Mouse (Mus musculus) liver, embryonic 14.5 days (tissue): Measurements from ENCODE around the gene Klf16. TPM values are rescaled to one million over a fixed set of nuclear protein-coding genes. Genes with fewer than 3 reads are reported as not detected.

Experiments
- ATAC-seq: fragments of 200-750 bp; cut with Nextera tagmentation; 2 replicates; pipeline ENCODE4 v1.8.0; 2017; ENCODE audit warnings: moderate number of reproducible peaks, mild to moderate bottlenecking, moderate library complexity; ENCODE audit not compliant: insufficient read depth
- DNase-seq, 3 experiments: peaks; one replicate each; pipeline ENCODE4 v3.0.0-alpha.2; 2012 to 2013; ENCODE audit warnings: low read depth in 3 of 3, low spot score in 3 of 3
- H3K27ac ChIP-seq: fragments of 300-500 bp; sonication (generic); 2 replicates; pipeline ENCODE4 v1.5.1; 2014; ENCODE audit warnings: moderate library complexity, mild to moderate bottlenecking, control low read depth, inconsistent platforms
- H3K27me3 ChIP-seq: fragments of 300-500 bp; sonication (generic); 2 replicates; pipeline ENCODE4 v1.6.1; 2014; ENCODE audit warnings: mild to moderate bottlenecking, low read length, moderate library complexity; ENCODE audit not compliant: control insufficient read depth, insufficient read depth
- H3K36me3 ChIP-seq: fragments of 300-500 bp; sonication (generic); replicated peaks from 2 replicates; pipeline ENCODE4 v1.6.1; 2014; ENCODE audit warnings: low read depth; ENCODE audit not compliant: control insufficient read depth, insufficient read depth
- H3K4me1 ChIP-seq, 2 experiments: fragments of 200-500 bp in 1 of 2; fragments of 300-500 bp in 1 of 2; sonication (generic) in 1 of 2; replicated peaks; 2 replicates each; pipeline ENCODE4 v1.6.1; 2012 to 2014; ENCODE audit warnings: antibody characterized with exemption in 1 of 2, inconsistent platforms in 1 of 2, low read length in 1 of 2; ENCODE audit not compliant: control insufficient read depth in 2 of 2, insufficient read depth in 2 of 2
- H3K4me2 ChIP-seq: fragments of 300-500 bp; sonication (generic); 2 replicates; pipeline ENCODE4 v1.6.1; 2014; ENCODE audit warnings: low read depth, mild to moderate bottlenecking, control low read depth, moderate library complexity
- H3K4me3 ChIP-seq, 2 experiments: fragments of 200-500 bp in 1 of 2; fragments of 300-500 bp in 1 of 2; sonication (generic) in 1 of 2; 2 replicates each; pipeline ENCODE4 v1.5.1; 2012 to 2014; ENCODE audit warnings: low read depth in 2 of 2, low read length in 2 of 2, mild to moderate bottlenecking in 2 of 2, control low read depth in 1 of 2, inconsistent platforms in 1 of 2, moderate library complexity in 1 of 2; ENCODE audit not compliant: insufficient read depth in 1 of 2
- H3K9ac ChIP-seq: fragments of 300-500 bp; sonication (generic); replicated peaks from 2 replicates; pipeline ENCODE4 v1.6.1; 2014; ENCODE audit warnings: mild to moderate bottlenecking, control low read depth, moderate library complexity
- H3K9me3 ChIP-seq: fragments of 300-500 bp; sonication (generic); 2 replicates; pipeline ENCODE4 v1.6.1; 2016; ENCODE audit warnings: low read length, mixed read lengths; ENCODE audit not compliant: control insufficient read depth
- CTCF ChIP-seq: IDR thresholded peaks from 2 replicates; pipeline ENCODE4 v1.5.1; 2016; ENCODE audit warnings: antibody characterized with exemption, low read depth, control low read depth
- EP300 ChIP-seq: IDR thresholded peaks from 2 replicates; pipeline ENCODE4 v1.6.1; 2016; ENCODE audit warnings: antibody characterized with exemption, low read depth
- WGBS: fragments of 180-500 bp; shearing (Covaris S2); extraction: QIAGEN DNeasy Blood & Tissue Kit; methylation state at CpG from one replicate; pipeline ENCODE4 v1.1.7; 2014; ENCODE audit not compliant: insufficient replicate concordance; 5-methylcytosine and 5-hydroxymethylcytosine counted together
- polyA plus RNA-seq, 2 experiments: library from polyadenylated mRNA; depleted of rRNA in 1 of 2; stranded (reverse) in 1 of 2; unstranded in 1 of 2; fragments of >200 nt; fragmentation: Nextera tagmentation in 1 of 2; extraction: Ambion mirVana in 1 of 2; gene quantifications; 2 replicates each; pipeline versions ENCODE4 v1.2.1 to v1.2.3; 2012 to 2014

The Klf16 gene
- polyA plus RNA-seq, 2 experiments = 10.6 to 13.8 TPM

DNA sequence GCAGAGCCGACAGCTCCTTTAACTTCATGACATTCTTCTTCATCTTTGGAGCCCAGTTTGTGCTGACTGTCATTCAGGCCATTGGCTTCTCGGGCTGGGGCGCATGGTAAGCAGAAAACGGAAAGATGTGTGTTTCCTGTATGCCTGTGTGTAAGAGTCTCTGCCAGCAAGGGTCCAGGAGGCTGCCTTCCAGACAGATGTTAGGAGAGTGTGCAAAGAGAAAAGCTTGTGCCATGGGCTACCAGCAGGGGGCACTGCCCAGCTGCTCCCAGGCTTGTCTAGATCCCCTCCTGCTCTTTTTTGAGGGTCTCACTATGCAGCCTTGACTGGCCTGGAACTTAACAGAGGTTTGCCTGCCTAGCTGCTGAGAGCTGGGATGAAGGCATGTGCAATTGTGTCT, 33.9 kb upstream of the Klf16 start:
- DNase-seq (no peak), ATAC-seq (no peak)
- WGBS = 32% methylated on average over 4 of the region's 4 CpGs
- Histone ChIP-seq H3K27me3 (no peaks in the 10 kb centered on the region), H3K4me3 (no peak overlapping the region), H3K4me2 (no peak overlapping the region), H3K9me3 (no peaks in the 10 kb centered on the region), H3K9ac (no peak overlapping the region), H3K27ac (no peak overlapping the region), H3K4me1 (no peaks in the 10 kb centered on the region), H3K36me3 (peaks cover 46% of the 10 kb centered on the region)
- TF ChIP-seq EP300 (no peak), CTCF (peak; percentile 93)

DNA sequence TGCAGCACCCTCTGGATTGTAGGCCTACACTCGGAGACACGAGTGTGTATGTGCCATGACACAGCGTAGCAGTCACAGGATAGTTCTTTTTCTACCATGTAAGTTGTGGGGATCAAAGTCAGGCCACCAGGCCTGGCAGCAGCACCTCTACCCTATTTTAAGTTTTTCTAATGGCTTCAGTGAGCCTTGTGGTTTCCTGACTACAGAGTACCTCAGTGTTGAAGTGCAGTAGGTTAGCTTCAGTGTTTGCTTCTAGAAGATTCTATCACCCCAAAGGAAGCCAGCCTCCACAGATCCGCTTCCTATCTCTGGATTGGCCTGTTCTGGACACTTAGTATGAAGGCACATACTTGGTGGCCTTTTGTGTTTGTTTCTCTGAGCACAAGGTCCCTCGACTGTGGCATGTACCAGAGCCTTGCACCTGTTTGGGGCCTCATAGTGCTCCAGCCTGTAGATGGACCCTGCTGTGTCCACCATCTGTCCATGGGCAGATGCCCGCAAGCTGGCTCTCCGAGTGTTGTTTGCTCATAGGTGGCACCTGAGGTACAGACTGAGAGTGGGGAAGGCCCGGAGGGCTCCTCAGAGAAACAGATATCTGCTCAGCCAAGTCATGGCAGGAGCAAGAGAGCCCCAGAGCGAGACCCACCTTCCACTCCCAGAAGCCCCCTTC, 33.1 kb upstream of the Klf16 start:
- no peak for ATAC-seq
- Histone ChIP-seq H3K9me3 (no peaks in the 10 kb centered on the region), H3K9ac (no peak overlapping the region), H3K27ac (no peak overlapping the region), H3K4me2 (no peak overlapping the region), H3K27me3 (no peaks in the 10 kb centered on the region), H3K36me3 (peaks cover 48% of the 10 kb centered on the region), H3K4me1 (peaks cover 2% of the 10 kb centered on the region in 2 experiments), H3K4me3 (no peak overlapping the region)
- no peak for DNase-seq
- WGBS = 74% methylated on average over 9 of the region's 9 CpGs
- TF ChIP-seq EP300 (no peak), CTCF (no peak)

GRCm38 (mm10) chr10:80609269-80609924, 32.3 kb upstream of the Klf16 start:
- H3K4me3 ChIP-seq = no peak overlapping the region
- ATAC-seq (no peak), DNase-seq (no peak)
- H3K4me2 ChIP-seq = no peak overlapping the region
- H3K36me3 ChIP-seq = peaks cover 46% of the 10 kb centered on the region
- WGBS = 80% methylated on average over 10 of the region's 10 CpGs
- H3K4me1 ChIP-seq = peaks cover 10% of the 10 kb centered on the region in 2 experiments
- H3K9ac ChIP-seq = no peak overlapping the region
- no peak for TF ChIP-seq EP300
- no peak for TF ChIP-seq CTCF
- H3K27ac ChIP-seq = no peak overlapping the region
- H3K9me3 ChIP-seq = no peaks in the 10 kb centered on the region
- H3K27me3 ChIP-seq = no peaks in the 10 kb centered on the region

- no peak overlapping the region for H3K4me3 ChIP-seq
- H3K27ac ChIP-seq = no peak overlapping the region
- ATAC-seq (no peak), DNase-seq (no peak)
- H3K36me3 ChIP-seq = peaks cover 46% of the 10 kb centered on the region
- no peaks in the 10 kb centered on the region for H3K9me3 ChIP-seq
- 72% methylated on average over 3 of the region's 3 CpGs for WGBS
- no peak overlapping the region for H3K9ac ChIP-seq
- H3K4me1 ChIP-seq = peaks cover 18 to 20% of the 10 kb centered on the region in 2 experiments
- no peak for TF ChIP-seq CTCF
- TF ChIP-seq EP300 = no peak
- no peaks in the 10 kb centered on the region for H3K27me3 ChIP-seq
- no peak overlapping the region for H3K4me2 ChIP-seq
These were observed 31.3 kb upstream of the Klf16 start for GRCm38 (mm10) chr10:80608435-80608834.

- 92% methylated on average over 34 of the region's 34 CpGs for WGBS
- Histone ChIP-seq H3K4me1 (peaks cover 25 to 29% of the 10 kb centered on the region in 2 experiments), H3K36me3 (peaks cover 39% of the 10 kb centered on the region)
These were observed 29.7 kb upstream of the Klf16 start for GRCm38 (mm10) chr10:80606737-80607350.

More at GRCm38 (mm10) chr10:80606737-80607350, 29.7 kb upstream of the Klf16 start:
- Histone ChIP-seq H3K9ac (no peak overlapping the region), H3K27ac (no peak overlapping the region), H3K4me2 (no peak overlapping the region), H3K27me3 (no peaks in the 10 kb centered on the region), H3K4me3 (no peak overlapping the region), H3K9me3 (no peaks in the 10 kb centered on the region)
- TF ChIP-seq EP300 = no peak
- no peak for TF ChIP-seq CTCF
- ATAC-seq (no peak), DNase-seq (no peak)
